Mouse (Mus musculus): Measurements from ENCODE around the gene Rxfp4.

The Rxfp4 gene

DNA sequence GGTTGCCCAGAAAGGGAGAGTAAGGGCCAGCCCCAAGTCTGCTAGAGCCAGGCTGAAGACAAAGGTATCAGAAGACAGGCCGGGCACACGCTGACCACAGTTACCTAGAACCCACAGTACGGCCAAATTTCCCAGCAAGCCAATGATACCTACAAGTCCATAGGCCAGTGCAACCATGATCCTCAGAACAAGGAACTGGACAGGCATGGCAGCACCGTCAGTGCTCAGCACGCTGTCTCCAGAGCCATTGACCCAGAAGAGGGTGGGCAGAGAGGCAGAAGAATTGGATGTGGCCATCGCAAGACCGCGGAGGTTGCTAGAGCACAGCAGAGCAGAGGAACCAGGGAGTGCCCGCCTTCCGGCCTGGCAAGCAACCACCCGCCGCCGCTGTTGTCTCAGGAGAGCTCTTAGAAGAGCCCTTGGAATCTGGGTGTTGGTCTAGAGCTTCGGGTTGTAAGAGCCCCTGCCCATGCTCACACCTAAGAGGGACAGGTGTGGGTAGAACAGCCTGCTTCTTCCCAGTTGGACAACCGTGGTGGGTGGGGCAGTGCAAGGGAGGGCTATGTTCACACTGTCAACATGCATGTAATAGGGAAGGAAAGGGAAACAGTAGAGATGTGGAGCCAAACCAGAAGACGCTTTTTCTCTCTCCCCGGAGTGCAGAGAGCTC is at the start of gene Rxfp4:
TSS of gene Rxfp4 (minus strand) at position 297 of the 670 bp plus-strand sequence.
- no peak for DNase-seq (ENCODE audit: low read depth, low spot score)

DNA sequence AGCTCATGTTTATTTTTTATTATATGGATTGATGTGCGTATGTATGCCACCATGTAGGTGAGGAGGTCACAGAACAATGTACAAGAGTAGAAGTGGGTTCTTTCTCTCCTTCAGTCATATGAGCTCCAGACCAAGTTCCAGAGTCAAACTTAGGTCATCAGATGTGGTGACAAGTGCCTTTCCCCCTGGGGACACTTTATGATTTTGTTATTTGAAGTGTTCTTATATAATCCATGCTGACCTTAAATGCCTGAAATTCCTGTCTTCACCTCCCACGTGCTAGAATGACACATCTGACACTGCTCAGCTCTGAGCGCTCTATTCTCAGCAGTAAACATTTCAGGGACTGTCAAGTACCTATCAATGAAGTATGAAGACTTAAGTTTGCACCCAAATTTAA is 48.3 kb upstream of the Rxfp4 start:
- DNase-seq (ENCODE audit: low read depth, low spot score) = no peak

DNA sequence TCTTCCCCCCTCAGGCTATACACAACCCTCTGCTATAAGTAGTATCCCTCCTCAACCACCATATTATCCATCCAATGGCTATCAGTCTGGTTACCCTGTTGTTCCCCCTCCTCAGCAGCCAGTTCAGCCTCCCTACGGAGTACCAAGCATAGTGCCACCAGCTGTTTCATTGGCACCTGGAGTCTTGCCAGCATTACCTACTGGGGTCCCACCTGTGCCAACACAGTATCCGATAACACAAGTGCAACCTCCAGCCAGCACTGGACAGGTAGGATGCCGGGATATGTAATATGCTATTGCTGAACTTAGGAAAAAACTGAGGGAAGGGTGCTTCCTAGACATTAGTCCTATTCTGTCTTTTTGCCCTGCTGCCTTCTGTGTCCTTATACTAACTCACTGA is 47.3 kb upstream of the Rxfp4 start:
- no peak for DNase-seq (ENCODE audit: low read depth, low spot score)

DNA sequence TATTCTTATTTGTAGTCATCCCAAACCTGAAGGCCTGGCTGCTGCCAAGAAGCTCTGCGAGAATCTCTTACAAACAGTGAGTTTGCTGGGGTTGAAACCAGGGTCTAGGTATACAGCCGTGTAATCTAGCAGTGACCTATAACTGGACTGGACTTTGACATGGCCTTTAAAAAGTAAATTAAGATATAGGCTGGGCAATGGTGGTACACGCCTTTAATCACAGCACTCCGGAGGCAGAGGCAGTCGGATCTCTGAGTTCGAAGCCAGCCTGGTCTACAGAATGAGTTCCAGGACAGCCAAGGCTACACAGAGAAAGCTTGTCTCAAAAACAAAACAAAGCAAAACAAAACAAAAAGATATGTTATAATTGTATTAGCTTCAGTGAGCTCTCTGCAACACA is 45.9 kb upstream of the Rxfp4 start:
- no peak for DNase-seq (ENCODE audit: low read depth, low spot score)

GRCm38 (mm10) chr3:88698051-88698450 is 45.1 kb upstream of the Rxfp4 start:
- no peak for DNase-seq (ENCODE audit: low read depth, low spot score)

GRCm38 (mm10) chr3:88695545-88695944 is 42.6 kb upstream of the Rxfp4 start:
- DNase-seq (ENCODE audit: low read depth, low spot score) = no peak

DNA sequence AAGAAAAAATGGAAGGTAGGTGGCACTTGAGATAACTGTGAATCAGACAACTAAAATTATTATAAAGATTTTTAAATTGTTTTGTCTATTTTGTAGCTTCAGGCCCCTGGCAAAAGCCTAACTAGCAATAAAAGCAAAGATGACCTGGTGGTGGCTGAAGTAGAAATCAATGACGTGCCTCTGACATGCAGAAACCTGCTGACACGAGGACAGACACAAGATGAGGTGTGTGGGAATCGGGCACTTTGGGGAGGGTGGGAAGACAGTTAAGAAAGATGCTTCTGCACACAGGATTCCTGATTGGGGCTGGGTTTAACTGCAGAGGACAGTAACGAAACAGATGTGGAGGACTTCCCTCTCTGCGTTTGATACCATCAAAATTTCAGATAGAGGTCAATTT is 36.1 kb upstream of the Rxfp4 start:
- no peak for DNase-seq (ENCODE audit: low read depth, low spot score)

GRCm38 (mm10) chr3:88686734-88687611 is 34.0 kb upstream of the Rxfp4 start:
- no peak for DNase-seq (ENCODE audit: low read depth, low spot score)

DNA sequence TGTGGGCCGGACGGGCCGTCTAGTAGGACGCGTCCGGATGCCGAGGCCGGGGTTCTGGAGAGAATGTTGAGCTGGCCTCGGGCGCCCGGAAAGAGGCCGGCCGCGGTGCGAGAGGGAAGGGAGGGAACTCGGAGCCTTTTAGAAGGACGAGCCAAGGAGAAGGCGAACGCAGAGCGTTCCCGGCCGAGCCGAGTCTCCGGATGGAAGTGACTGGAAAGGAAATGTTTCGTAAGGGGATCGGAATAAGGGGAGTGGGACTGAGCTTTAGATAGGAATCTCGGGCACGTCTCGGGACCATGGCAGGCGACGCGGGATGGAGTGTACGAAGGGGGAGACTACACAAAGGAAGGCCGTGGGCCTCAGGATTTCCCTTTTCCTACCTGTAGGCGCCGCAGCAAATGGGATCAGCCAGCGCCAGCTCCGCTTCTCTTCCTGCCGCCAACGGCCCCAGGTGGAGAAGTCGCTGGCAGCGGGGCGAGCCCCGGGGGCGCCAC is 33.1 kb upstream of the Rxfp4 start:
- peak; percentile 39 for DNase-seq (ENCODE audit: low read depth, low spot score)

GRCm38 (mm10) chr3:88684980-88685941 is 32.3 kb upstream of the Rxfp4 start, which contains the start of gene Khdc4:
Gene Khdc4, plus strand, starts transcription at chr3:88685803.
- peak; percentile 96 for DNase-seq (ENCODE audit: low read depth, low spot score)

DNA sequence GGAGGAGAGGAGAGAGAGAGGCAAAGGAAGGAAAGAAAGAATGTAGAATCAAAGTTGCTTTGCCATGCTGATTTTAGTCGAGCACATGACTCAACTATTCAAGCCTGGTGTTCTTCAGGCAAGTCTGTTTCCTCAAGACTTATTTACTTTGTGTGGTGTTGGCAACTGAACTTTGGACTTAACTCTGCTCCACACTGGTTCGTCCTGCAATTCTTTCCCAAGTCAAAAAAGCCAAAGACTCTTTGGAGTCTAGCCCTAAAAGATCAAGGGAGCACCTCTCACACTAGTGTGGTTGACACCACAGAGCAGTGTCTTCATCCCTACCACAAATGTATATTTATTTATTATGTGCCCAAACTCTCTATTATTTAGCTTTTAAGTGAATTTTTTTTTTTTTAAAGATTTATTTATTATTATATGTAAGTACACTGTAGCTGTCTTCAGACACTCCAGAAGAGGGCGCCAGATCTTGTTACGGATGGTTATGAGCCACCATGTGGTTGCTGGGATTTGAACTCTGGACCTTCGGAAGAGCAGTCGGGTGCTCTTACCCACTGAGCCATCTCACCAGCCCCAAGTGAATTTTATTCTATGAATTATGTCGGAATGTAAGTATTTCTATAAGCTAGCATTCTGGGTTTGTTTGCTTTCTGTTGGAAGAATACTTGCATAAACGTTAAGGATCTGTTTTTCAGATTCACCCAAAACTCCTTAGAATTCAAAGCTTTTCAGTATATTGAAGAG is 31.5 kb upstream of the Rxfp4 start:
- DNase-seq (ENCODE audit: low read depth, low spot score) = no peak

DNA sequence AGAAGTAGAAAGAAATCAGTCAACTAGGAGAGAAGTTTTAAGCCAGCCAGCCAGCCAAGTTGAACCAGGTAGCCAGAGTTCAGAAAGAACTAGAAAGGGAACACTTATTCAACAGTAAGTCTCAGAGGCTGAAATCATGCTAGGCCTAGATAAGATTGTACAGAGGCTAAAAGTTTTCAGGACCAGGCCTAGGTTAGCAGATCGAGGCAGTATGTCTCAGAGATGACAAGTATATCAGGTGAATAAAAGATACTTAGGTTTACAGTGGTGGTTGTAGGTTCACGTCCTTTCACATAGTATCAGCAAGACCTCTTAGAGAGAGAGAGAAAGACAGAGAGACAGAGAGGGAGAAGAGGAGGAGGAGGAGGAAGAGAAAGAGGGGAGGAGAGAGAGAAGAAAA is 30.9 kb upstream of the Rxfp4 start:
- DNase-seq (ENCODE audit: low read depth, low spot score) = no peak

DNA sequence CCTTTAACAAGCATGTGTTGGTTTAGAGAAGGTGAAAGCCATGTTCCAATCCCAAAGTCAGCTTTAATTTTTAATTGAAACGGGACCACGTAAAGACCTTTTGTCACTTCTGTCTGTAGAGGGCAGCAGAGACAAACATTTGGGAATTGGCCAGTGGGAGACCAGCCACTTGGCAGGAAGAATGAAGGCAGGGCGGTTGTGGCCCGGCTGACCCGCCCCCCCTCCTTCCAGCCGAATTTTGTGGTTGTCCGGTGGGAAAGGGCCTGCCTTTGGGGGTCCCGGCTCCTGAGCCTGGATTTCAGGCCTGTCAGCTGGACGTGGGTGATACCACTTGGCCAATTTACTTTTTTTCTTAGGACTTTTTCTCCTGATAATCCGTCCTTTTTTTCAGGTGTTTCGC is 24.5 kb upstream of the Rxfp4 start:
- peak; percentile 88 for DNase-seq (ENCODE audit: low read depth, low spot score)

- no peak for DNase-seq (ENCODE audit: low read depth, low spot score)
Observed at GRCm38 (mm10) chr3:88664095-88664494, 11.2 kb upstream of the Rxfp4 start.

DNA sequence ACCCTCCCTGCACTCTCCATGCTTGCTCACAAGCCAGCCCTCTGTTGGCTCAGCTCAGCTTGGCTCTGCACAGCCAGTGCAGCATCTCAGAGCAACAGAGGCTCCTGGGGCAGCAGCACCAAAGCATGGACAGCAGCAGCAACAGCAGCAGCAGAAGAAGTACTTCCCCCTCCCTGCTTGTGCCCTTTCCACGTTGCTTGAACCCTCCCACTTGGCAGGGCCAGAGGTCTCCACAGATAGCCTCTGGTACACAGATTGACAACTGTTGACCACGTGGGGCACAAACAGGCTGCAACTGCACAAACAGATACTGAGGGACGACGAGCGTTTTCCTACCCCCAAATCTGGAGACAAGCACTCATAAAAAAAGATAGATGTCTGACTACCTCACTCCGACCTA is 6.9 kb upstream of the Rxfp4 start:
- no peak for DNase-seq (ENCODE audit: low read depth, low spot score)

DNA sequence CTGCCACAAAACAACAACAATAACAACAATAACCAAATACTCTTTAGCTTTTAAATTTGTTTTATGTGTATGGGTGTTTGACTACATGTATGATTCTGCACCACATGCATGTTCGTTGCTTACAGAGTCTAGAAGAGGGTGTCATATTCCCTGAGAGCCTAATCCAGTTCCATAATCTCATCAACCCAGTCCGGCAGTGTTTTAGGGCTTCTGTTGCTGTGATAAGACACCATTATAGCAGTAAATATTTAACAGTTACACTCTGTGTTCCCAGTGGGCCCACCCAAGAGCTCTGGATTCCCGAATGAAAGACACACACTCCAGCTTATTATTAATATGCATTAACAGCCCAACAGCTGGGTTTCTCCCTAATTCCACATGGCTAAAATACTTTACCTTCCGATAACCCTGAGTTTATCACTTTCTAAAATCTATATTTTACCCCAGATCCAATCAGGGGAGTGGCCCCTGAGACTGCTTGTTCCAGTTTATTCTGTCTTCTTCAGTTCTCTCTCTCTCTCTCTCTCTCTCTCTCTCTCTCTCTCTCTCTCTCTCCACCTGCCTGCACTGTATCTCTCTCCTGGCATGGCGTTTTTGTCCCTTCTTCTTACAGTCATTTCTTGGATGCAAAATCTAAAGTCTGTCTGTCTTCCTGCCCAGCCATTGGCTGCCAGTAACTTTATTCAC is 5.6 kb upstream of the Rxfp4 start:
- no peak for DNase-seq (ENCODE audit: low read depth, low spot score)

- no peak for DNase-seq (ENCODE audit: low read depth, low spot score)
Observed at GRCm38 (mm10) chr3:88655619-88656018, 2.7 kb upstream of the Rxfp4 start.

DNA sequence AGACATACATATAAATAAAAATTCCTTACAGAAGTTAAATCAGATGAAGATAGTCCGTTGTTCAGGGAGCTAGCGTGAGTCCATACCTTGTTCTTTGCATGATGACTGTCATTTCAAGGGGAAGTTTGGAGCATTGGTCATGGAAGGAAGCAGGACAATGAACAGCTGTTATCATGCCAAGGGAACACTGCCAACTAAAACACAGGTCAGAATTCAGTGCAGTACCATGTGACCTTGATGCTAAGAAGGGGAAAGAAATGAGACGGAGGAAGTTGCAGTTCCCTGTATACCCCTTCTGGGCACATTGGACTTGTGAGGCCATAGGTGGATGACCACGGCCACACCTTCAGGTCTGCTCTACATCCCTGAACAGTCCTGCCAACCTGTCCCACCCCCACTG is 1.7 kb upstream of the Rxfp4 start:
- no peak for DNase-seq (ENCODE audit: low read depth, low spot score)

DNA sequence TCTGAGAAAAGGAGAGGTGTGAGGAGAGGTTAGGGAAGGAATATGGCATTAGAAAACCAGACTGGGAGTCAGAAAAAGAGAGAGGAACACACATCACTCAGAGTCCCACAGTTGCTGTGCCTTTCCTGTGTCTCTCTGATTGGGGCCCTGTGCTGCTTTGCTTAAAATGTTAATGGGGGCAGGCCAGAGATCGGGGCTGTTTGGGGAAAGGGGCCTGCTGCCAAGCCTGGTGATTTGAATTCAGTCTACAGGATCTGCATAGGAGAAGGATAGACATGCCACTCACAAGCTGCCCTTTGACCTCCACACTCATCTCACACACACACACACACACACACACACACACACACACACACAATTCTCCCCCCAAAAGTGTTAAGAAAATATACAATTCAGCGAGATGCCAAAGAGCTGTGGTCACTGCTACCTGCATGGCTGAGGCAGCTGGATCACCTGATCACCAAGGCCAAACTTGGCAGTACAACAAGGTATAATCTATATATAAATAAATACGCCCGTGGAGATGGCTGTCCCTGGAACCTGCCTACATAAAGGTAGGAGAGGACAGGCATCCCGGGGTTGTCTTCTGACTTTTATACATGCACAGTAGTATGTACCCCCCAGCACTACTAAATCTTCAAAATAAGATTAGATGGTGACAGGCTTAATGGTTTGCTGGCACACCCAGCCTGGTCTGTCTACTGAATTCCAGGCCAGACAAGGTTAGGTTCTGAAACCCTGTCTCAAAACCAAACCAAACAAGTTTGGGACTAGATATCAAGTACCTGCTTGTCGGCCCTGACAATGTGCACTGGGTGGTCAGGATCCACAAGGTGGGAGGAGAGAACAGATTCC is 801 bp upstream of the Rxfp4 start:
- no peak for DNase-seq (ENCODE audit: low read depth, low spot score)
